Mouse (Mus musculus): ENCODE data around the gene Mettl1. TPM values are rescaled to one million over a fixed set of nuclear protein-coding genes. Genes with fewer than 3 reads are reported as not detected.
"Not testable (repeated sequence)": the region's sequence is repeated elsewhere in the genome, so short reads cannot be mapped to it uniquely, and the experiment has no call there.

Mettl1 gene
- polyA plus RNA-seq, 1 experiment from 2014 or later, result 44.8 TPM

DNA sequence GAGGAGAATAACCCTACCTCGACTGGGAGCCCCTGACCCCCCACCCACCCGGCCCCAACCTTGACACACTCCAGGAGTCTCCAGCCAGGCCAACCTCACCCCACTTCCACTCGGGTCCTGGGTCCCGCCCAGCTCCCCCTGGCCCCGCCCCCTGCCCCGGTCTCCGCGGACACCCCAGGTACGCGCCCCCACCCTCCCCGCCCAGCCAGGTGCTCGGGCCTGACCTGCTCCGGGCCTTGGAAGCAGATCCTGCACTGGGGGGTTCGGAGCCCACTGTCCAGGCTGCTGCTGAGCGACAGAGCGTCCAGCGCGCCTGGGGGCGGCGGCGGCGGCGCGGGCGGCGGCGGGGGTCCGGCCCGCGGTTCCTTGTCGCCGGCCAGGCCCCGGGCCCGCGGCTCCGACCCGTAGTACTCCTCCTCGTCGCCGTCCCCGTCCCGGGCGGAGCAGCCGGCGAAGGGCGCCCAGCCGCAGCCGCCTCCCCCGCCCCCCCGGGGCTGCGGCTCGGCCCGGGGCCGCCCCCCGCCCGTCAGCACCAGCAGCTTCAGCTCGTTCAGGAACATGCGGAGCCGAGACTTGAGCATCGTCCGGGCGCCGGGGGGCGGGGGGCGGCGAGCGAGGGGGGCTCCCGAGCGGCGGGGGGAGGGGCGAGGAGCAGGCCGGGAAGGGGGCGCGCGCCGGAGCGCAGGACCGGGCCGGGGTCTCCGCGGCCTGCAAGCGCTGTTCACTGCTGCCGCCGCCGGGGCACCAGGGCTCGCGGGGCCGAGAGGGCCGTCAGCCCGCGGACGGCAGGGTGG is 18.2 kb downstream of the Mettl1 start:
- H3K9ac ChIP-seq (replicated peaks; ENCODE audit: low read length), result peak overlapping the region; percentile 84
- 0 out of 2 replicates have a peak, but pooled peaks cover 2% of the 10 kb centered on the region for H3K4me1 ChIP-seq (ENCODE audit: control insufficient read depth, insufficient read depth, low read length)

DNA sequence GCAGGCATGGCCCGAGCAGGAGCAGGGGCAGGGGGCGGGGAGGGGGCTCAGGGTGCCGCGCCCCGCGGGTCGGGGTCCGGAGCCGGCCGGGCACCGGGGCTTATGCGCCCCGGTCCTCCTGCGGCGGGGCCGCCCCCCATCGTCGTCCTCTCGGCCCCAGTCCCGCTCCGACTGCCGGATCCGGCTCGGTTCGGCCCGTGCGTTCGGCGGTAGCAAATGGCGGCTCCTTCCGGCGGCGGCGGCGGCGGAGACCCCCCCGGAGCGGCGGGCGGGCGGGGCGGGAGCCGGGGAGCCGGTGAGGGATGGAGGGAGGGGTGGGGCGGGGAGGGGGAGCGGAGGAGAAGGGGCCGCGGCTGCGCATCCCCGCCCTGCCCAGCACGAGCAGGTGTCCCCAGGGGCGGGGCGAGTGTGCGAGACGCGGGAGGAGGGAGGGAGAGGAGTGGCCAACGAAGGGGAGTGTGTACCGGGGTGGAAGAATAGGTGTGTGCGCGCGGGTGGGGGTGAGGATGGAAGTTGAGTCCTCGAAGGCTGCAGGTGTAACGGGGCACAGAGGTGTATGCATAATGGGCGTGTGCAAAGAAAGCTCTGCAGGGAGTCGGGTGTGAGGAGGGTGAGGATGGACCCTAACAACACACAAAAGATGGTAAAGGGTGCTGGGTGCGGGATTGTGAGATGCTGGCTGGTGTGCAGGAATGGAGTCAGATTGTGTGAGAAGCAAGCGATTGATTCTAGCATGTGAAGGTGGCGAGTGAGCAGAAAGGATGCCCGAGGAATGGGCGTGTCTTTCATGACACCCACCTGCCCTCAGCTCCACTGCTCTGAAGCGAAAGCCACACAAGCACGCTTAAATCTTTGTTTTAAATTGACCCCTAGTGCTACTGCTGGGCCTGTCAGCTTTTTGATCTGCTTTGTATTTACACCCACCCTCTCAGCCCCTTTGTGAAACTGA is 19.0 kb downstream of the Mettl1 start, which contains the start of gene March9:
March9 (minus strand) TSS at position 217 of the 949 bp plus-strand sequence.
- peak; percentile 3; the same call in 1 of the 2 replicates for ATAC-seq (replicated peaks; ENCODE audit: insufficient number of reproducible peaks, low FRiP score, low TSS enrichment, low read depth)

More for the DNA sequence above, 18.2 kb downstream of the Mettl1 start:
- peak overlapping the region; percentile 98 for H3K4me2 ChIP-seq (ENCODE audit: low read depth, low read length)
- peak overlapping the region; percentile 56; the same call in 1 of the 2 replicates for H3K27ac ChIP-seq (replicated peaks; ENCODE audit: low read depth, low read length)
- DNase-seq (ENCODE audit: low spot score) (peak; percentile 34), ATAC-seq (replicated peaks; ENCODE audit: insufficient number of reproducible peaks, low FRiP score, low TSS enrichment, low read depth) (0 out of 2 replicates have a peak, but pooled peaks have one; percentile 1)
- peak overlapping the region; percentile 85 for H3K4me3 ChIP-seq (ENCODE audit: low read depth, low read length)
- peaks cover 12% of the 10 kb centered on the region for H3K27me3 ChIP-seq (ENCODE audit: control insufficient read depth, insufficient read depth, low read length)
- no peaks in the 10 kb centered on the region for H3K9me3 ChIP-seq (replicated peaks; ENCODE audit: control insufficient read depth, low read length)
- under 1% methylated on average over 42 of the region's 92 CpGs for WGBS
- H3K36me3 ChIP-seq (replicated peaks; ENCODE audit: control insufficient read depth, insufficient read depth, low read depth, low read length), result peaks cover 4% of the 10 kb centered on the region

DNA sequence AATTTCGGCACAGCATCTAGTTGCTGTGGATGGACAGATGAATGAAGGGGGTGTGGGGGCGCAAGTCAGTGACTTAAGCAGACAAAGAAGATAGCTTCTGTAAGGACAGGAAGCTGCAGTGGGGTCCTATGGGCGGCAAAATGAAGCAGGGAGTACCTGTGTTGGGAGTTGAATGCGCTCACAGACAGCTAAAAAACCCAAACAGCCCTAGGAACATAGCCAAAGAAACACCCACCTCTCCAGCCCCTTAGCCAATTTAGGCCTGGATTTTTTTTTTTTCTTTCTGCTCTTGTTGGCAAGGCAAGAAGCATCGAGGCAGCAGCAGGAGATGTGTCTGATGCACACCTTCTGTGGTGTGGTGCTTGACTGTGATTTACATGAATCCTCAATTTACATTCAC is 19.9 kb downstream of the Mettl1 start:
- no peak for ATAC-seq (replicated peaks; ENCODE audit: insufficient number of reproducible peaks, low FRiP score, low TSS enrichment, low read depth)
- H3K4me3 ChIP-seq (ENCODE audit: low read depth, low read length), result no peak overlapping the region
- no peak overlapping the region for H3K4me2 ChIP-seq (ENCODE audit: low read depth, low read length)
- no peaks in the 10 kb centered on the region for H3K9me3 ChIP-seq (replicated peaks; ENCODE audit: control insufficient read depth, low read length)
- no peak overlapping the region for H3K9ac ChIP-seq (replicated peaks; ENCODE audit: low read length)
- peaks cover 12% of the 10 kb centered on the region for H3K27me3 ChIP-seq (ENCODE audit: control insufficient read depth, insufficient read depth, low read length)
- H3K36me3 ChIP-seq (replicated peaks; ENCODE audit: control insufficient read depth, insufficient read depth, low read depth, low read length), result peaks cover 13% of the 10 kb centered on the region
- DNase-seq (ENCODE audit: low spot score), result no peak
- 36% methylated on average over 5 of the region's 5 CpGs for WGBS
- H3K4me1 ChIP-seq (ENCODE audit: control insufficient read depth, insufficient read depth, low read length), result 0 out of 2 replicates have a peak, but pooled peaks cover 2% of the 10 kb centered on the region
- H3K27ac ChIP-seq (replicated peaks; ENCODE audit: low read depth, low read length), result no peak overlapping the region

More for the DNA sequence above, 19.0 kb downstream of the Mettl1 start, which contains the start of gene March9:
- 1% methylated on average over 67 of the region's 72 CpGs for WGBS
- Histone ChIP-seq H3K4me2 (ENCODE audit: low read depth, low read length) (peak within 1 kb of the TSS; percentile 98), H3K27me3 (ENCODE audit: control insufficient read depth, insufficient read depth, low read length) (peaks cover 12% of the 10 kb centered on the region), H3K4me1 (ENCODE audit: control insufficient read depth, insufficient read depth, low read length) (0 out of 2 replicates have a peak, but pooled peaks cover 2% of the 10 kb centered on the region), H3K9me3 (replicated peaks; ENCODE audit: control insufficient read depth, low read length) (no peaks in the 10 kb centered on the region), H3K9ac (replicated peaks; ENCODE audit: low read length) (peak within 1 kb of the TSS; percentile 84), H3K36me3 (replicated peaks; ENCODE audit: control insufficient read depth, insufficient read depth, low read depth, low read length) (peaks cover 8% of the 10 kb centered on the region), H3K27ac (replicated peaks; ENCODE audit: low read depth, low read length) (peak within 1 kb of the TSS; percentile 56; the same call in 1 of the 2 replicates), H3K4me3 (ENCODE audit: low read depth, low read length) (peak within 1 kb of the TSS; percentile 85)
- peak; percentile 81 for DNase-seq (ENCODE audit: low spot score)

DNA sequence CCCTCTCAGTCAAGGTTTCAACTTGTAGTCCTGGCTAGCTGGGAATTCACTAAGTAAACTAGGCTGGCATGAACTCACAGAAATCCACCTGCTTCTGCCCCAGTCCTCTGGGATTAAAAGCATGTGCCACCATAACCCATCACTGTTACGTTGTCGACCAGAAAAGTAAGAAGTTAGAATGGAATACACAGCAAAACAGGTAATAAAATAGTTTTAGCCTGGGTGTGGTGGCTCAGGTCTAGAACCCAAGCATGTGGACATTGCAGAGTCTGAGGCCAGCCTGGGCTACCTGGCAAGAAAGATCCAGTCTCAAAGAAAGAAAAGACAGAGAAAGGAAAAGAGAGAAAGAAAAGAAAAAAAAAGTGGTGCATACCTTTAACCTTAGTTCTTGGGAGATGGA is 20.3 kb downstream of the Mettl1 start:
- no peak overlapping the region for H3K9ac ChIP-seq (replicated peaks; ENCODE audit: low read length)
- WGBS, result 67% methylated on average over 2 of the region's 2 CpGs
- H3K4me1 ChIP-seq (ENCODE audit: control insufficient read depth, insufficient read depth, low read length), result peaks cover 2% of the 10 kb centered on the region; the same call in 1 of the 2 replicates
- H3K36me3 ChIP-seq (replicated peaks; ENCODE audit: control insufficient read depth, insufficient read depth, low read depth, low read length), result peaks cover 16% of the 10 kb centered on the region
- H3K27ac ChIP-seq (replicated peaks; ENCODE audit: low read depth, low read length), result no peak overlapping the region
- H3K4me2 ChIP-seq (ENCODE audit: low read depth, low read length), result no peak overlapping the region
- H3K9me3 ChIP-seq (replicated peaks; ENCODE audit: control insufficient read depth, low read length), result no peaks in the 10 kb centered on the region
- ATAC-seq (replicated peaks; ENCODE audit: insufficient number of reproducible peaks, low FRiP score, low TSS enrichment, low read depth) (no peak), DNase-seq (ENCODE audit: low spot score) (no peak)
- H3K4me3 ChIP-seq (ENCODE audit: low read depth, low read length), result no peak overlapping the region
- peaks cover 12% of the 10 kb centered on the region for H3K27me3 ChIP-seq (ENCODE audit: control insufficient read depth, insufficient read depth, low read length)

DNA sequence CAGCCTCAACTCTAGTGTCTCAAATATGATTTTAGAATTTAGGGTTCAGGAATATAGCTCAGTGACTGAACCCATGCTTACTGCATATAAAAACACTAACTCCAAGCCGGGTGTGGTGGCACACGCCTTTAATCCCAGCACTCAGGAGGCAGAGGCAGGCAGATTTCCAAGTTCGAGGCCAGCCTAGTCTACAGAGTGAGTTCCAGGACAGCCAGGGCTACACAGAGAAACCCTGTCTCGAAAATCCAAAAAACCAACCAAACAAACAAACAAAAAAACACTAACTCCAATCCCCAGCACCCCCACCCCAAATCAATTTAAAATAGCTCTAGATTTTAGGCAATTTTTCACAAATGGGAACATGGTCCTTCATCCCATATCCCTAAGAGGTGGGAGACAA is 20.9 kb downstream of the Mettl1 start:
- not testable (repeated sequence) for H3K4me1 ChIP-seq (ENCODE audit: control insufficient read depth, insufficient read depth, low read length)
- H3K27me3 ChIP-seq (ENCODE audit: control insufficient read depth, insufficient read depth, low read length), result peaks cover 12% of the 10 kb centered on the region

DNA sequence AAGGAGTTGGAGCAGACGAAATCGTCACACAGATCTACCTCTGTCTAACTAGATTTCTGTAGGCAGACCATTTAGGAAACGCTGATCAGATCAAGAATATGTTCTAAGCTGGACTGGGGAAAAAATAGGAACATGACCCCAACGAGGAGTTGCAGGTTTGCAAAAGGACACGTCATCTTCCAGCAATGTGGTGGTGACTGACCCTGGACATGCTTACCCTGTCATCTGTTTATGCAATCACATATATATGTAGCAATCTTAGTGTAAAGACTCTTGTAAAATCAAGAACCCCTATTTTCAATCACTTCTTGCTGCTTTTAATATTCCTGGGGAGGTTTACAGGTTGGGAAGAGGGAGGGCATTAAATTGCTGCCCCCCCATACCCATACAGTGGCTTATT is 21.3 kb downstream of the Mettl1 start:
- DNase-seq (ENCODE audit: low spot score), result no peak
- H3K27me3 ChIP-seq (ENCODE audit: control insufficient read depth, insufficient read depth, low read length), result peaks cover 12% of the 10 kb centered on the region
- no peak overlapping the region for H3K9ac ChIP-seq (replicated peaks; ENCODE audit: low read length)
- H3K36me3 ChIP-seq (replicated peaks; ENCODE audit: control insufficient read depth, insufficient read depth, low read depth, low read length), result peaks cover 19% of the 10 kb centered on the region
- H3K27ac ChIP-seq (replicated peaks; ENCODE audit: low read depth, low read length), result no peak overlapping the region
- H3K4me3 ChIP-seq (ENCODE audit: low read depth, low read length), result no peak overlapping the region
- 81% methylated on average over 5 of the region's 5 CpGs for WGBS
- no peaks in the 10 kb centered on the region for H3K9me3 ChIP-seq (replicated peaks; ENCODE audit: control insufficient read depth, low read length)
- no peak for ATAC-seq (replicated peaks; ENCODE audit: insufficient number of reproducible peaks, low FRiP score, low TSS enrichment, low read depth)
- no peak overlapping the region for H3K4me2 ChIP-seq (ENCODE audit: low read depth, low read length)
- peaks cover 2% of the 10 kb centered on the region; the same call in 1 of the 2 replicates for H3K4me1 ChIP-seq (ENCODE audit: control insufficient read depth, insufficient read depth, low read length)

More for the DNA sequence above, 20.9 kb downstream of the Mettl1 start:
- not testable (repeated sequence) for H3K4me3 ChIP-seq (ENCODE audit: low read depth, low read length); H3K4me2 ChIP-seq (ENCODE audit: low read depth, low read length); ATAC-seq (replicated peaks; ENCODE audit: insufficient number of reproducible peaks, low FRiP score, low TSS enrichment, low read depth); DNase-seq (ENCODE audit: low spot score); H3K27ac ChIP-seq (replicated peaks; ENCODE audit: low read depth, low read length); H3K9me3 ChIP-seq (replicated peaks; ENCODE audit: control insufficient read depth, low read length); H3K9ac ChIP-seq (replicated peaks; ENCODE audit: low read length)
- WGBS, result 88% methylated on average over 4 of the region's 4 CpGs
- peaks cover 20% of the 10 kb centered on the region for H3K36me3 ChIP-seq (replicated peaks; ENCODE audit: control insufficient read depth, insufficient read depth, low read depth, low read length)

DNA sequence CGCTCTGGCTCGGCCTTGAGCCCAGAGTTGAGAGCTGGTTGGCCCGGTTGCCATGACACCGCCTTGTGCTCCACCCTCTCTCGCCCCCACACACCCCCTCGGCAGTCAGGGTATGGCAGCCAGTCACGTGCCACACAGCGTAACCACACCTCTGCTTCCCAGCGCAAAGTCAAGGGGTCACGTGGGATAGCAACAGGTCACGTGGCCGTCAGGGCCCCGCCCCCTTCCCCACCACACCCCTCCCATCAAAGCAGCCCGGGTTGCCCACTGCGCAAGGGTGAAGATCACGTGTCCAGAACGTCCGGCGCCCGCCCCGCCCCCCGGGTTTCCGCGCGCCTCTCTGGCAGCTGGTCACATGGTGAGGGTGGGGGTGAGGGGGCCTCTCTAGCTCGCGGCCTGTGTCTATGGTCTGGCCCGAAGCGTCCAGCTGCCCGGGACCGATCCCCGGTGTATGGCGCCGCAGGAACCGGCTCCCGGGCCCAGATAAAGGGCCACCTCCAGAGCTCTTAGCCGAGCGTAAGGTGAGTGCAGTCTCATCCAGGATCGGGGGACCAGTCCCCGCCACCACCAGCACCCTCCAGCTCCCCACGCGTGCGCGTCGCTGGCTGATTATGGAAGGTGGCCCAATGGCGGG is 22.1 kb downstream of the Mettl1 start, which contains the start of gene Cdk4:
Cdk4 (plus strand) TSS at position 296 of the 634 bp plus-strand sequence.
- Histone ChIP-seq H3K4me3 (ENCODE audit: low read depth, low read length) (peak within 1 kb of the TSS; percentile 84), H3K4me1 (ENCODE audit: control insufficient read depth, insufficient read depth, low read length) (peaks cover 2% of the 10 kb centered on the region; the same call in 1 of the 2 replicates), H3K27ac (replicated peaks; ENCODE audit: low read depth, low read length) (peak within 1 kb of the TSS; percentile 81), H3K9me3 (replicated peaks; ENCODE audit: control insufficient read depth, low read length) (no peaks in the 10 kb centered on the region), H3K9ac (replicated peaks; ENCODE audit: low read length) (peak within 1 kb of the TSS; percentile 98), H3K36me3 (replicated peaks; ENCODE audit: control insufficient read depth, insufficient read depth, low read depth, low read length) (peaks cover 24% of the 10 kb centered on the region), H3K27me3 (ENCODE audit: control insufficient read depth, insufficient read depth, low read length) (peaks cover 12% of the 10 kb centered on the region), H3K4me2 (ENCODE audit: low read depth, low read length) (peak within 1 kb of the TSS; percentile 73)
- WGBS, result under 1% methylated on average over 46 of the region's 46 CpGs
- ATAC-seq (replicated peaks; ENCODE audit: insufficient number of reproducible peaks, low FRiP score, low TSS enrichment, low read depth) (peak; percentile 85), DNase-seq (ENCODE audit: low spot score) (peak; percentile 99)

All from embryonic facial prominence, embryonic 11.5 days (tissue).